Mouse (Mus musculus) liver, postnatal 0 days (tissue): ENCODE measurements around the gene Sult1c2.
"Not testable (repeated sequence)": the region's sequence is repeated elsewhere in the genome, so short reads cannot be mapped to it uniquely, and the experiment has no call there.

Source experiments
- CTCF ChIP-seq: sonication (generic); IDR thresholded peaks from 2 replicates; pipeline ENCODE4 v1.5.1; 2016; ENCODE audit warnings: antibody characterized with exemption, low read depth
- EP300 ChIP-seq: IDR thresholded peaks from 2 replicates; pipeline ENCODE4 v1.6.1; 2016; ENCODE audit warnings: antibody characterized with exemption, low read depth, mild to moderate bottlenecking

DNA sequence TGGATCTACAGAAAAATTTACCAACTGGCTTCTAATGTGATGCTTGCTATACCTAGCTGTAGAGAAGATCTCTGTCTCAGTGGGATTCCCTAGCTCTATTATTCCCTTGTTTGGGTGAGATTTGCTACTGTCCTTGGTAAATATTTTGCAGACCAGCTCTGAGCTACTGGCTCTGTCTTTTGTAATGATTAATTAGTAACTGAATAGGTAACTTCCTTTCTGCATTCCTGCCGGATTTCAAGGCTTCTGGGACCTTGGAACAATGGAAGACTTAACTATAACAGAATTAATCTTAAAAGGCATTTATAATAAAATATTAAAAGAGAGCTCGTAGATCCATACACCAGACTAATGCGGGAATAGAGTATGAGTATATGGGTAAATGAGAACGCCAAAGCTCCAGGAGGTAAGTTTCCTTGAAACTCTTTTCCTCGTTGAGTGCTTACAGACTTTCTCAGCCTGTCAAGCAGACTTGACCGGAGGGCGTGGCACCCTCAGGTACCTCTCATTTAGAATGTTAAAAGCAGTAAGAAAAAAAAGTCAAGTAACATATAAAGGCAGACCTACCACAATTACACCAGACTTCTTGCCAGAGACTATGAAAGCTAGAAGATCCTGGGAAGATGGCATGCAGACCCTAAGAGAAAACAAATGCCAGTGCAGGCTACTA lies 33.0 kb upstream of the Sult1c2 start:
- not testable (repeated sequence) for TF ChIP-seq CTCF, EP300
